Mouse (Mus musculus): ENCODE data around the gene Cbarp. TPM values are rescaled to one million over a fixed set of nuclear protein-coding genes. Genes with fewer than 3 reads are reported as not detected.
A peak's percentile ranks its signal among the peaks of the same experiment; 100 is the strongest.

Gene Cbarp
- polyA plus RNA-seq, 1 experiment from 2014 or later: 6.7 TPM

DNA sequence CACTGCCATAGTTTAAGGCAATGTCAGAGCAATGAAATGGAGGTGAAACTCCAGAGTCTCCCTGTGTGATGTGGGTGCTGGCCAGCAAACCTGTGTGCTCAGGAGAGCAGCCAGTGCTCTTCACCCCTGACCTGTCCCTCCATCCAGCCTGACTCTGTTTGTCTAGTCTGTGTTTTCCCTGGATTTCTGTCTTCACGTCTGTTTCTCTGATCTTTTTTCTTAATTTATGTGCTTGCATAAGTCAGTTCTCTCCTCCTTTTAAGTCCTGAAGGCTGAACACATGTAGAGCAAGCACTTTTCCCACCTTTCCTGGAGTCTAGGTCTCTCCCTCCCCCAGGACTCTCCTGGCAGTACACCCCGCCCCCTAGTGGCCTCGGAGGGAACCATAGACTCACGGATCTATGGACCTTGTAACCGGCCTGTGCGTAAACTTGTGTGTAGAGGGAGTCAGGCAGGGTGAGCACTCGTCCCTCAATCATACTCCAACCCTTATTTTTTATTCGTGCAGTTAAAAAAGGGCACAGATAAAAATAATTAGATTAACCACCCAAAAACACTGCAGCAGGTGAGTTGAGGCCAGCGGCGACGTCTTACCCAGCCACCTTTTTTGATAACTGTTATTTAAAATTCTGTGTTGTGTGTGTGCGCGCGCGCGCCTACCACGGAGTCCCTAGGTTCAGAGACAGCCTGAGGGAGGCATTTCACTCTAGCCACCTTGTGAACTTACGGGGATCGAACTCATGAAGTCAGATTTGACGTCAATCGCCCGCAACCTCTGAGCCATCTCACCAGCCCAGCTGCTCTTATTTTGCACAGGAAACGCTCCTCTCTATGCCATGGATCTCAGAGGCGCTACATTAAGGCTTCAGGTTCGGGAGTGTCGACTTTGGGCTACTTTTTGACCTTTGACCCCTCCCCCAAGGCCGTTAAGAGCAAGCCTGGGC lies 26.0 kb downstream of the Cbarp start:
- Histone ChIP-seq H3K4me2 (peak overlapping the region; percentile 73), H3K27me3 (replicated peaks) (no peaks in the 10 kb centered on the region), H3K9ac (peak overlapping the region; percentile 57; the same call in 1 of the 2 replicates), H3K27ac (peak overlapping the region; percentile 94), H3K36me3 (peaks cover 6% of the 10 kb centered on the region; the same call in 1 of the 2 replicates), H3K4me1 (peaks cover 32% of the 10 kb centered on the region), H3K9me3 (no peaks in the 10 kb centered on the region), H3K4me3 (replicated peaks) (peak overlapping the region; percentile 95)
- 4% methylated on average over 27 of the region's 27 CpGs for WGBS
- ATAC-seq (ENCODE audit: insufficient read depth, low FRiP score, low read depth): peak; percentile 61

DNA sequence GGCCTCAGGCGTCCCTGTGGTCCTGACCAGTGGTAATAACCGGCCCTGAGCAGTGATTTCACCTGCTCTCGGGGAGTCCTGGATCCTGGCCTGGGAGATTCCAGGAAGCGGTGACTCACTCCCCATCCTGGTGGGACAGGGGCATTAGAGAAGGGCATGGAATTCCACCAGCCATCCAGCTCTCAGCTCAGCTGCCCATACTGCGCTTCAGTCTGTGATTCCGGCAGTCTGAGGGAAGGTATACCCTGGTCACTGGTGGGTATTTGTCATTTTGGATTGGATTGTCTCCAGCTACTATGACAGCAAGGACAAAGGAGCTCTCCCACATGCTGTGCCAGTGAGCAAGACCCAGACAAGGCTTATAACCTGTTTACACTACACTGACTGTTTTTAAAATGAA lies 33.0 kb downstream of the Cbarp start:
- H3K27ac ChIP-seq: no peak overlapping the region
- no peaks in the 10 kb centered on the region for H3K36me3 ChIP-seq
- no peak overlapping the region for H3K4me3 ChIP-seq (replicated peaks)

GRCm38 (mm10) chr10:80105926-80106325 lies 34.7 kb downstream of the Cbarp start:
- Histone ChIP-seq H3K9ac (no peak overlapping the region), H3K27me3 (replicated peaks) (no peaks in the 10 kb centered on the region), H3K4me1 (peaks cover 20% of the 10 kb centered on the region), H3K9me3 (no peaks in the 10 kb centered on the region), H3K4me3 (replicated peaks) (peak overlapping the region; percentile 9; the same call in 1 of the 2 replicates), H3K36me3 (no peaks in the 10 kb centered on the region), H3K27ac (peak overlapping the region; percentile 74), H3K4me2 (peak overlapping the region; percentile 25)
- ATAC-seq (ENCODE audit: insufficient read depth, low FRiP score, low read depth): no peak
- WGBS: 60% methylated on average over 5 of the region's 5 CpGs

More for the DNA sequence above, 33.0 kb downstream of the Cbarp start:
- Histone ChIP-seq H3K4me2 (no peak overlapping the region), H3K9me3 (no peaks in the 10 kb centered on the region), H3K4me1 (peaks cover 10% of the 10 kb centered on the region; the same call in 1 of the 2 replicates), H3K27me3 (replicated peaks) (no peaks in the 10 kb centered on the region), H3K9ac (no peak overlapping the region)
- ATAC-seq (ENCODE audit: insufficient read depth, low FRiP score, low read depth): no peak
- 53% methylated on average over 6 of the region's 6 CpGs for WGBS

DNA sequence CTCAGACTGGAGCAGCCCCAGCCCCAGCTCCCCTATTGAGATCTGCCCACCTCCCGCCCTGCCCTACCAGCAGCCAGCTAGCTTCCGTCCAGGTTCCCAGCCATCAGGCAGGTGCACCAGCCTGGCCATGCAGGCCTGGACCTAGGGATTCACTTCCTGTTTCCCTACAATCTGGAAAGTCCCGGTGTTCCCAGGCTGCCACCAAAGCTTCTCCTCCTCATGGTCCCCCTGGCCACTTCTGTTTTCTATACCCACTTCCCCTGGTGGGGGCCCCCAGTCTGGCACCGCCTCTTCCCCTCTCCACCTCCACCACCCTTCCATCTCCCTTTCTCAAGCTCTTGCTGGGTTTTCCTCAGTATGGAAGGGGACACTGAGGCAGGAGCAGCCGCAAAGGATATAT lies 35.2 kb downstream of the Cbarp start, which contains the start of gene Sbno2:
TSS of gene Sbno2 (minus strand) at position 112 of the 400 bp plus-strand sequence.
- Histone ChIP-seq H3K27ac (peak within 1 kb of the TSS; percentile 74), H3K4me2 (peak within 1 kb of the TSS; percentile 25)
- WGBS: 75% methylated on average over 5 of the region's 5 CpGs

DNA sequence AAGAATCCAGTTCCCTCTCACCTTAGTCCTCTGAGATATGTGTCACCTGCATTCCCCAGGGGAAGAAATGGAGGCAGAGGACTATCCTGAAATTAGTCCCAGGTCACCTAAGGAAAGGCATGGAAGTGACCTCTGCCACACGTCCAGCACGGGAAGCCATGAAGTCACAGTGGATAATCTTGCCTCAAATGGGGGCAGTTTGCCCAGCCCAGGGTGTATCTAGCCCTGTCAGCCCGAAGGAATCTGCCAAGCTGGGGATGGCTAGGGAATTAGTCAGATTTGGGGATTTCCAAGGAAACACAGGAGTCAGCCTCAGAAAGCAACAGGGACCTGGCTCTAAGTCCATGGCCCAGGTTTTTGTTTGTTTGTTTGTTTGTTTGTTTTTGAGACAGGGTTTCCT lies 36.5 kb downstream of the Cbarp start:
- H3K4me2 ChIP-seq: no peak overlapping the region
- ATAC-seq (ENCODE audit: insufficient read depth, low FRiP score, low read depth): no peak
- 81% methylated on average over 3 of the region's 3 CpGs for WGBS
- no peaks in the 10 kb centered on the region for H3K36me3 ChIP-seq
- H3K4me3 ChIP-seq (replicated peaks): no peak overlapping the region
- H3K4me1 ChIP-seq: peaks cover 32% of the 10 kb centered on the region
- H3K27ac ChIP-seq: no peak overlapping the region
- H3K9ac ChIP-seq: no peak overlapping the region
- no peaks in the 10 kb centered on the region for H3K27me3 ChIP-seq (replicated peaks)
- H3K9me3 ChIP-seq: no peaks in the 10 kb centered on the region

More for the DNA sequence above, 35.2 kb downstream of the Cbarp start, which contains the start of gene Sbno2:
- Histone ChIP-seq H3K9ac (no peak within 1 kb of the TSS), H3K4me1 (peaks cover 25% of the 10 kb centered on the region), H3K9me3 (no peaks in the 10 kb centered on the region), H3K4me3 (replicated peaks) (peak within 1 kb of the TSS; percentile 9), H3K36me3 (no peaks in the 10 kb centered on the region), H3K27me3 (replicated peaks) (no peaks in the 10 kb centered on the region)
- ATAC-seq (ENCODE audit: insufficient read depth, low FRiP score, low read depth): no peak

DNA sequence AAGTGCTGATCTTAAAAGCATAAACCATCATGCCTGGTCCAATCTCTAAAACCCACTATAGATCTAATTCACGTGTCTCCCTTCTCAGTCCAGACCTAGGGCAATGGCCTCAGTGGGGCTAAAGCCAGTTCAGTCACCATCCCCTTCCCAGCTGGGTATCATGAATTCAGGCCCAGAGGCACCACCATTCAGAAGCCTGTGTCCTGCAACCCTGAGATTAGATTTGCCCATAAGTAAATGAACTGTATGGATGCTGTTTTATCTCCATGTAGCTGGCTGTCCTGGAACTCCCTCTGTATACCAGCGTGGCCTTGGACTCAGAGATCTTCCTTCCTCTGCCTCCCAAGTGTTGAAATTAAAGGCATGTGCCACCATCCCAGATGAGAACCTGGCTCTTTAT lies 37.6 kb downstream of the Cbarp start:
- Histone ChIP-seq H3K9ac (0 out of 2 replicates have a peak overlapping the region, but pooled peaks have one; percentile 0), H3K4me3 (replicated peaks) (peak overlapping the region; percentile 98; the same call in 1 of the 2 replicates), H3K27ac (0 out of 2 replicates have a peak overlapping the region, but pooled peaks have one; percentile 45), H3K9me3 (no peaks in the 10 kb centered on the region), H3K36me3 (no peaks in the 10 kb centered on the region), H3K4me1 (peaks cover 36% of the 10 kb centered on the region), H3K4me2 (peak overlapping the region; percentile 85; the same call in 1 of the 2 replicates), H3K27me3 (replicated peaks) (no peaks in the 10 kb centered on the region)
- peak; percentile 18; the same call in 1 of the 2 replicates for ATAC-seq (ENCODE audit: insufficient read depth, low FRiP score, low read depth)
- WGBS: 79% methylated on average over 2 of the region's 2 CpGs

GRCm38 (mm10) chr10:80102216-80102915 lies 38.3 kb downstream of the Cbarp start:
- Histone ChIP-seq H3K9ac (peak overlapping the region; percentile 87), H3K9me3 (no peaks in the 10 kb centered on the region), H3K4me1 (peaks cover 37% of the 10 kb centered on the region), H3K36me3 (no peaks in the 10 kb centered on the region), H3K4me2 (peak overlapping the region; percentile 85), H3K27me3 (replicated peaks) (no peaks in the 10 kb centered on the region), H3K4me3 (replicated peaks) (peak overlapping the region; percentile 98), H3K27ac (peak overlapping the region; percentile 68; the same call in 1 of the 2 replicates)
- 1% methylated on average over 59 of the region's 59 CpGs for WGBS
- ATAC-seq (ENCODE audit: insufficient read depth, low FRiP score, low read depth): peak; percentile 80

DNA sequence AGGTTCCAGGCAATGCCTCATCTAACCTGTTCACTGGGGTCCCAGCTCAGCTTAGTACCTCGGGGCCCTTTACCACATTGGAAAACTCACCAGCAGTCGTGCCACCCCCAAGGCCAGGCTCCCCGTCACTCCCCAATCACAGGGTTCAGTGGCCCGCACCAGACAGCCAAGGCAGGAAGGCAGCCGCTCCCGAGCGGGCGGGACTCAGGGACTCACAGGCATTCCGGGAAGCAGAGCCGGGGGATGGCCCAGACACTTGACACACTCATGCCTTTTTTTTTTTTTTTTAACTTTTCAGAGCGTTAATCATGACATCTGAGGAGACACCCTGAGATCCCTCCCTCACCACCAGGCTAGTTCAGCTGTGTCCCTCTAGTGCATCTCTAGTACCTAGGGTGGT lies 39.7 kb downstream of the Cbarp start:
- Histone ChIP-seq H3K4me3 (replicated peaks) (peak overlapping the region; percentile 98; the same call in 1 of the 2 replicates), H3K27me3 (replicated peaks) (no peaks in the 10 kb centered on the region), H3K36me3 (no peaks in the 10 kb centered on the region), H3K9ac (no peak overlapping the region), H3K4me1 (peaks cover 47% of the 10 kb centered on the region), H3K9me3 (no peaks in the 10 kb centered on the region), H3K27ac (no peak overlapping the region), H3K4me2 (peak overlapping the region; percentile 85)
- 52% methylated on average over 11 of the region's 11 CpGs for WGBS
- no peak for ATAC-seq (ENCODE audit: insufficient read depth, low FRiP score, low read depth)

DNA sequence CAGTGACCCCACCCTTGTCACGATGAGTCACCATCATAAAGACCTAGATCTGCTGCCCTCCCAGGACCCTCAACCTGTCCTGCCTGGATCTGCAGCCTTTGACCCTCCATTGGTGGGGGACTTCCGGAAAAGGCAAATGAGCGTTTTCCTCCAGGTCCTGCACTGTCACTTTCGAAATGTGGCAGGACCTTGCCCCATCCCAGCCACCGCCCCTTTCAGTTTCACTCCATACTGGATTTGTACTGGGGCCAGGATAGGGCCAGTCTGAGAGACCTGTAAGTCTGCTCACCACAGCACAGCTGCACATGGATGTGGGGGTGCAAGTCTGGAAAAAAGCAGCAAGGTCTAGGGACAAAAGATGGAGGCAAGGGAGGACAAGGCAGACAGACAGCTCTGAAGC lies 42.0 kb downstream of the Cbarp start:
- no peak for ATAC-seq (ENCODE audit: insufficient read depth, low FRiP score, low read depth)
- Histone ChIP-seq H3K27ac (0 out of 2 replicates have a peak overlapping the region, but pooled peaks have one; percentile 31), H3K9ac (no peak overlapping the region)

GRCm38 (mm10) chr10:80097275-80097674 lies 43.4 kb downstream of the Cbarp start:
- Histone ChIP-seq H3K9me3 (no peaks in the 10 kb centered on the region), H3K27me3 (replicated peaks) (no peaks in the 10 kb centered on the region), H3K27ac (peak overlapping the region; percentile 40; the same call in 1 of the 2 replicates), H3K4me1 (peaks cover 44% of the 10 kb centered on the region), H3K36me3 (no peaks in the 10 kb centered on the region), H3K9ac (no peak overlapping the region), H3K4me2 (peak overlapping the region; percentile 27; the same call in 1 of the 2 replicates), H3K4me3 (replicated peaks) (no peak overlapping the region)
- WGBS: 13% methylated on average over 7 of the region's 7 CpGs
- ATAC-seq (ENCODE audit: insufficient read depth, low FRiP score, low read depth): peak; percentile 45

More for the DNA sequence above, 42.0 kb downstream of the Cbarp start:
- no peaks in the 10 kb centered on the region for H3K9me3 ChIP-seq
- no peaks in the 10 kb centered on the region for H3K36me3 ChIP-seq
- 71% methylated on average over 5 of the region's 5 CpGs for WGBS
- peaks cover 51% of the 10 kb centered on the region for H3K4me1 ChIP-seq
- H3K27me3 ChIP-seq (replicated peaks): no peaks in the 10 kb centered on the region
- H3K4me3 ChIP-seq (replicated peaks): no peak overlapping the region
- H3K4me2 ChIP-seq: no peak overlapping the region

- 76% methylated on average over 5 of the region's 5 CpGs for WGBS
- no peak overlapping the region for H3K9ac ChIP-seq
- ATAC-seq (ENCODE audit: insufficient read depth, low FRiP score, low read depth): no peak
Observed at GRCm38 (mm10) chr10:80095547-80095946, 45.1 kb downstream of the Cbarp start.

More at GRCm38 (mm10) chr10:80095547-80095946, 45.1 kb downstream of the Cbarp start:
- no peaks in the 10 kb centered on the region for H3K36me3 ChIP-seq
- H3K4me2 ChIP-seq: no peak overlapping the region
- peaks cover 36% of the 10 kb centered on the region for H3K4me1 ChIP-seq
- no peaks in the 10 kb centered on the region for H3K27me3 ChIP-seq (replicated peaks)
- H3K9me3 ChIP-seq: no peaks in the 10 kb centered on the region
- no peak overlapping the region for H3K4me3 ChIP-seq (replicated peaks)
- 0 out of 2 replicates have a peak overlapping the region, but pooled peaks have one; percentile 16 for H3K27ac ChIP-seq

Data from stomach, embryonic 15.5 days (tissue).